Mouse (Mus musculus): ENCODE results near the gene Kcnip4. TPM values are rescaled to one million over a fixed set of nuclear protein-coding genes. Genes with fewer than 3 reads are reported as not detected.

Gene Kcnip4
- polyA plus RNA-seq, 1 experiment from 2014 or later, result 3.0 TPM

- WGBS, result 87% methylated on average over 3 of the region's 3 CpGs
- Histone ChIP-seq H3K4me2 (replicated peaks) (no peak overlapping the region), H3K36me3 (no peaks in the 10 kb centered on the region), H3K4me3 (replicated peaks) (no peak overlapping the region), H3K9me3 (replicated peaks) (no peaks in the 10 kb centered on the region), H3K27me3 (no peaks in the 10 kb centered on the region), H3K4me1 (no peaks in the 10 kb centered on the region), H3K27ac (replicated peaks) (no peak overlapping the region), H3K9ac (no peak overlapping the region)
- ATAC-seq (ENCODE audit: insufficient number of reproducible peaks, low FRiP score, low TSS enrichment, low read depth), result no peak
Measured at GRCm38 (mm10) chr5:48659975-48660374, 864.7 kb downstream of the Kcnip4 start.

- Histone ChIP-seq H3K27ac (replicated peaks) (no peak overlapping the region), H3K4me1 (no peaks in the 10 kb centered on the region), H3K4me3 (replicated peaks) (no peak overlapping the region), H3K4me2 (replicated peaks) (no peak overlapping the region), H3K9ac (no peak overlapping the region), H3K36me3 (no peaks in the 10 kb centered on the region), H3K9me3 (replicated peaks) (no peaks in the 10 kb centered on the region), H3K27me3 (no peaks in the 10 kb centered on the region)
- ATAC-seq (ENCODE audit: insufficient number of reproducible peaks, low FRiP score, low TSS enrichment, low read depth), result no peak
- 51% methylated on average over 4 of the region's 4 CpGs for WGBS
Measured at GRCm38 (mm10) chr5:48650496-48650895, 874.2 kb downstream of the Kcnip4 start.

- Histone ChIP-seq H3K4me1 (no peaks in the 10 kb centered on the region), H3K27ac (replicated peaks) (no peak overlapping the region), H3K27me3 (no peaks in the 10 kb centered on the region), H3K4me3 (replicated peaks) (no peak overlapping the region), H3K36me3 (no peaks in the 10 kb centered on the region), H3K9ac (no peak overlapping the region), H3K4me2 (replicated peaks) (no peak overlapping the region), H3K9me3 (replicated peaks) (no peaks in the 10 kb centered on the region)
- WGBS, result 80% methylated on average over 6 of the region's 6 CpGs
- no peak for ATAC-seq (ENCODE audit: insufficient number of reproducible peaks, low FRiP score, low TSS enrichment, low read depth)
Measured at GRCm38 (mm10) chr5:48636675-48637074, 888.0 kb downstream of the Kcnip4 start.

- H3K4me3 ChIP-seq (replicated peaks), result no peak overlapping the region
- no peak overlapping the region for H3K27ac ChIP-seq (replicated peaks)
- no peaks in the 10 kb centered on the region for H3K27me3 ChIP-seq
- no peak overlapping the region for H3K4me2 ChIP-seq (replicated peaks)
- no peak for ATAC-seq (ENCODE audit: insufficient number of reproducible peaks, low FRiP score, low TSS enrichment, low read depth)
- no peaks in the 10 kb centered on the region for H3K4me1 ChIP-seq
- H3K9ac ChIP-seq, result no peak overlapping the region
- H3K36me3 ChIP-seq, result no peaks in the 10 kb centered on the region
- no peaks in the 10 kb centered on the region for H3K9me3 ChIP-seq (replicated peaks)
- WGBS, result 85% methylated on average over 3 of the region's 3 CpGs
Measured at GRCm38 (mm10) chr5:48633631-48634030, 891.1 kb downstream of the Kcnip4 start.

- Histone ChIP-seq H3K4me3 (replicated peaks) (no peak overlapping the region), H3K27me3 (no peaks in the 10 kb centered on the region), H3K36me3 (no peaks in the 10 kb centered on the region), H3K9ac (no peak overlapping the region), H3K4me2 (replicated peaks) (no peak overlapping the region), H3K27ac (replicated peaks) (no peak overlapping the region), H3K9me3 (replicated peaks) (no peaks in the 10 kb centered on the region), H3K4me1 (no peaks in the 10 kb centered on the region)
- WGBS, result 71% methylated on average over 7 of the region's 7 CpGs
- ATAC-seq (ENCODE audit: insufficient number of reproducible peaks, low FRiP score, low TSS enrichment, low read depth), result no peak
Measured at GRCm38 (mm10) chr5:48623370-48623769, 901.3 kb downstream of the Kcnip4 start.

- Histone ChIP-seq H3K4me3 (replicated peaks) (no peak overlapping the region), H3K4me2 (replicated peaks) (no peak overlapping the region), H3K9ac (no peak overlapping the region), H3K36me3 (no peaks in the 10 kb centered on the region), H3K4me1 (no peaks in the 10 kb centered on the region), H3K27me3 (no peaks in the 10 kb centered on the region), H3K27ac (replicated peaks) (no peak overlapping the region), H3K9me3 (replicated peaks) (no peaks in the 10 kb centered on the region)
- ATAC-seq (ENCODE audit: insufficient number of reproducible peaks, low FRiP score, low TSS enrichment, low read depth), result no peak
- WGBS, result 77% methylated on average over 5 of the region's 5 CpGs
Measured at GRCm38 (mm10) chr5:48606916-48607315, 917.8 kb downstream of the Kcnip4 start.

- WGBS, result 86% methylated on average over 9 of the region's 9 CpGs
Measured at GRCm38 (mm10) chr5:48606281-48606680, 918.4 kb downstream of the Kcnip4 start.

GRCm38 (mm10) chr5:48599481-48600040 is 925.1 kb downstream of the Kcnip4 start:
- H3K27me3 ChIP-seq, result no peaks in the 10 kb centered on the region
- H3K4me2 ChIP-seq (replicated peaks), result peak overlapping the region; percentile 48
- H3K4me1 ChIP-seq, result peaks cover 4% of the 10 kb centered on the region
- peak overlapping the region; percentile 24 for H3K4me3 ChIP-seq (replicated peaks)
- H3K36me3 ChIP-seq, result no peaks in the 10 kb centered on the region
- H3K9me3 ChIP-seq (replicated peaks), result no peaks in the 10 kb centered on the region
- ATAC-seq (ENCODE audit: insufficient number of reproducible peaks, low FRiP score, low TSS enrichment, low read depth), result 0 out of 2 replicates have a peak, but pooled peaks have one; percentile 29
- H3K27ac ChIP-seq (replicated peaks), result no peak overlapping the region
- no peak overlapping the region for H3K9ac ChIP-seq
- WGBS, result 2% methylated on average over 12 of the region's 12 CpGs

More at GRCm38 (mm10) chr5:48606281-48606680, 918.4 kb downstream of the Kcnip4 start:
- Histone ChIP-seq H3K27me3 (no peaks in the 10 kb centered on the region), H3K9me3 (replicated peaks) (no peaks in the 10 kb centered on the region), H3K4me1 (no peaks in the 10 kb centered on the region), H3K36me3 (no peaks in the 10 kb centered on the region), H3K9ac (no peak overlapping the region), H3K4me3 (replicated peaks) (no peak overlapping the region), H3K27ac (replicated peaks) (no peak overlapping the region), H3K4me2 (replicated peaks) (no peak overlapping the region)
- ATAC-seq (ENCODE audit: insufficient number of reproducible peaks, low FRiP score, low TSS enrichment, low read depth), result no peak

- no peak overlapping the region for H3K4me3 ChIP-seq (replicated peaks)
- H3K9ac ChIP-seq, result no peak overlapping the region
- H3K4me2 ChIP-seq (replicated peaks), result no peak overlapping the region
- H3K27ac ChIP-seq (replicated peaks), result no peak overlapping the region
- no peaks in the 10 kb centered on the region for H3K36me3 ChIP-seq
- H3K4me1 ChIP-seq, result no peaks in the 10 kb centered on the region
- H3K27me3 ChIP-seq, result no peaks in the 10 kb centered on the region
- ATAC-seq (ENCODE audit: insufficient number of reproducible peaks, low FRiP score, low TSS enrichment, low read depth), result no peak
- H3K9me3 ChIP-seq (replicated peaks), result no peaks in the 10 kb centered on the region
Measured at GRCm38 (mm10) chr5:48588014-48588413, 936.7 kb downstream of the Kcnip4 start.

GRCm38 (mm10) chr5:48583431-48583830 is 941.3 kb downstream of the Kcnip4 start:
- no peaks in the 10 kb centered on the region for H3K27me3 ChIP-seq
- no peak overlapping the region for H3K4me2 ChIP-seq (replicated peaks)
- no peaks in the 10 kb centered on the region for H3K36me3 ChIP-seq
- H3K4me1 ChIP-seq, result no peaks in the 10 kb centered on the region
- no peak for ATAC-seq (ENCODE audit: insufficient number of reproducible peaks, low FRiP score, low TSS enrichment, low read depth)
- H3K4me3 ChIP-seq (replicated peaks), result no peak overlapping the region
- no peaks in the 10 kb centered on the region for H3K9me3 ChIP-seq (replicated peaks)
- whole genome bisulfite sequencing, result 37% methylated on average over 1 of the region's 1 CpGs
- no peak overlapping the region for H3K9ac ChIP-seq
- no peak overlapping the region for H3K27ac ChIP-seq (replicated peaks)

GRCm38 (mm10) chr5:48563996-48564587 is 960.6 kb downstream of the Kcnip4 start:
- Histone ChIP-seq H3K36me3 (no peaks in the 10 kb centered on the region), H3K27me3 (no peaks in the 10 kb centered on the region), H3K4me3 (replicated peaks) (no peak overlapping the region), H3K4me2 (replicated peaks) (no peak overlapping the region), H3K9ac (no peak overlapping the region), H3K27ac (replicated peaks) (no peak overlapping the region), H3K4me1 (no peaks in the 10 kb centered on the region), H3K9me3 (replicated peaks) (no peaks in the 10 kb centered on the region)
- no peak for ATAC-seq (ENCODE audit: insufficient number of reproducible peaks, low FRiP score, low TSS enrichment, low read depth)
- WGBS, result 70% methylated on average over 3 of the region's 3 CpGs

- H3K9me3 ChIP-seq (replicated peaks), result no peaks in the 10 kb centered on the region
- no peaks in the 10 kb centered on the region for H3K27me3 ChIP-seq
- no peaks in the 10 kb centered on the region for H3K4me1 ChIP-seq
- no peak overlapping the region for H3K27ac ChIP-seq (replicated peaks)
- no peaks in the 10 kb centered on the region for H3K36me3 ChIP-seq
- WGBS, result 85% methylated on average over 4 of the region's 4 CpGs
- H3K4me2 ChIP-seq (replicated peaks), result no peak overlapping the region
- H3K4me3 ChIP-seq (replicated peaks), result no peak overlapping the region
- no peak for ATAC-seq (ENCODE audit: insufficient number of reproducible peaks, low FRiP score, low TSS enrichment, low read depth)
- no peak overlapping the region for H3K9ac ChIP-seq
Measured at GRCm38 (mm10) chr5:48551753-48552152, 973.0 kb downstream of the Kcnip4 start.
